Mouse (Mus musculus): ENCODE measurements around the gene Lmbrd2. TPM values are rescaled to one million over a fixed set of nuclear protein-coding genes. Genes with fewer than 3 reads are reported as not detected.

The Lmbrd2 gene
- polyA plus RNA-seq (2016; fragmentation: Nextera tagmentation; extraction: Ambion mirVana) = 3.9 and 4.5 TPM in 2 replicates

GRCm38 (mm10) chr15:9140252-9140680 is at the start of gene Lmbrd2:
Gene Lmbrd2, plus strand, starts transcription at chr15:9140550.
- peak; percentile 98 for ATAC-seq (ENCODE audit: low FRiP score)
- Histone ChIP-seq H3K9me3 (no peaks in the 10 kb centered on the region), H3K9ac (peak within 1 kb of the TSS; percentile 80), H3K27me3 (no peaks in the 10 kb centered on the region), H3K27ac (peak within 1 kb of the TSS; percentile 83), H3K4me1 (peaks cover 17% of the 10 kb centered on the region), H3K36me3 (replicated peaks) (peaks cover 34% of the 10 kb centered on the region), H3K4me3 (replicated peaks) (peak within 1 kb of the TSS; percentile 85), H3K4me2 (peak within 1 kb of the TSS; percentile 79)
- WGBS = under 1% methylated on average over 34 of the region's 34 CpGs

- H3K27ac ChIP-seq = no peak overlapping the region
- peaks cover 19% of the 10 kb centered on the region for H3K36me3 ChIP-seq (replicated peaks)
- 95% methylated on average over 5 of the region's 5 CpGs for WGBS
- no peak for ATAC-seq (ENCODE audit: low FRiP score)
- no peaks in the 10 kb centered on the region for H3K9me3 ChIP-seq
- no peaks in the 10 kb centered on the region for H3K27me3 ChIP-seq
- no peak overlapping the region for H3K9ac ChIP-seq
- peaks cover 13% of the 10 kb centered on the region for H3K4me1 ChIP-seq
- H3K4me2 ChIP-seq = no peak overlapping the region
- H3K4me3 ChIP-seq (replicated peaks) = no peak overlapping the region
Measured at GRCm38 (mm10) chr15:9090662-9091061, 49.7 kb upstream of the Lmbrd2 start.

GRCm38 (mm10) chr15:9093598-9094365 is 46.6 kb upstream of the Lmbrd2 start:
- H3K36me3 ChIP-seq (replicated peaks) = peaks cover 37% of the 10 kb centered on the region
- H3K9me3 ChIP-seq = no peaks in the 10 kb centered on the region
- H3K4me2 ChIP-seq = peak overlapping the region; percentile 24
- WGBS = 78% methylated on average over 11 of the region's 11 CpGs
- peaks cover 8% of the 10 kb centered on the region for H3K4me1 ChIP-seq
- no peaks in the 10 kb centered on the region for H3K27me3 ChIP-seq
- peak; percentile 33 for ATAC-seq (ENCODE audit: low FRiP score)
- H3K27ac ChIP-seq = no peak overlapping the region
- H3K4me3 ChIP-seq (replicated peaks) = no peak overlapping the region
- H3K9ac ChIP-seq = no peak overlapping the region

GRCm38 (mm10) chr15:9094366-9094750 is 46.0 kb upstream of the Lmbrd2 start:
- H3K27ac ChIP-seq = no peak overlapping the region
- H3K27me3 ChIP-seq = no peaks in the 10 kb centered on the region
- peak; percentile 91 for ATAC-seq (ENCODE audit: low FRiP score)
- no peak overlapping the region for H3K9ac ChIP-seq
- peak overlapping the region; percentile 24 for H3K4me2 ChIP-seq
- H3K36me3 ChIP-seq (replicated peaks) = peaks cover 40% of the 10 kb centered on the region
- peaks cover 8% of the 10 kb centered on the region for H3K4me1 ChIP-seq
- H3K9me3 ChIP-seq = no peaks in the 10 kb centered on the region
- H3K4me3 ChIP-seq (replicated peaks) = no peak overlapping the region
- WGBS = 28% methylated on average over 13 of the region's 13 CpGs

GRCm38 (mm10) chr15:9096865-9097264 is 43.5 kb upstream of the Lmbrd2 start:
- ATAC-seq (ENCODE audit: low FRiP score) = no peak
- WGBS = 91% methylated on average over 4 of the region's 4 CpGs
- no peak overlapping the region for H3K4me2 ChIP-seq
- no peak overlapping the region for H3K4me3 ChIP-seq (replicated peaks)
- H3K4me1 ChIP-seq = peaks cover 11% of the 10 kb centered on the region
- H3K27me3 ChIP-seq = no peaks in the 10 kb centered on the region
- H3K36me3 ChIP-seq (replicated peaks) = peaks cover 56% of the 10 kb centered on the region
- no peaks in the 10 kb centered on the region for H3K9me3 ChIP-seq
- no peak overlapping the region for H3K27ac ChIP-seq
- H3K9ac ChIP-seq = no peak overlapping the region

GRCm38 (mm10) chr15:9100446-9101077 is 39.8 kb upstream of the Lmbrd2 start:
- Histone ChIP-seq H3K4me3 (replicated peaks) (no peak overlapping the region), H3K36me3 (replicated peaks) (peaks cover 46% of the 10 kb centered on the region), H3K27me3 (no peaks in the 10 kb centered on the region), H3K4me2 (no peak overlapping the region), H3K9ac (no peak overlapping the region), H3K27ac (no peak overlapping the region), H3K9me3 (no peaks in the 10 kb centered on the region), H3K4me1 (peaks cover 3% of the 10 kb centered on the region; the same call in 1 of the 2 replicates)
- ATAC-seq (ENCODE audit: low FRiP score) = no peak; the same call in 1 of the 2 replicates
- 75% methylated on average over 10 of the region's 10 CpGs for WGBS

GRCm38 (mm10) chr15:9106303-9107074 is 33.9 kb upstream of the Lmbrd2 start:
- no peak overlapping the region for H3K4me2 ChIP-seq
- no peaks in the 10 kb centered on the region for H3K27me3 ChIP-seq
- H3K4me3 ChIP-seq (replicated peaks) = no peak overlapping the region
- 88% methylated on average over 13 of the region's 13 CpGs for WGBS
- H3K36me3 ChIP-seq (replicated peaks) = peaks cover 27% of the 10 kb centered on the region
- no peaks in the 10 kb centered on the region for H3K9me3 ChIP-seq
- no peak overlapping the region for H3K9ac ChIP-seq
- no peak overlapping the region for H3K27ac ChIP-seq
- ATAC-seq (ENCODE audit: low FRiP score) = no peak
- H3K4me1 ChIP-seq = no peaks in the 10 kb centered on the region

- H3K4me2 ChIP-seq = no peak overlapping the region
- H3K9me3 ChIP-seq = no peaks in the 10 kb centered on the region
- no peak overlapping the region for H3K4me3 ChIP-seq (replicated peaks)
- no peak overlapping the region for H3K27ac ChIP-seq
- no peaks in the 10 kb centered on the region for H3K4me1 ChIP-seq
- no peak for ATAC-seq (ENCODE audit: low FRiP score)
- no peak overlapping the region for H3K9ac ChIP-seq
- peaks cover 54% of the 10 kb centered on the region for H3K36me3 ChIP-seq (replicated peaks)
- WGBS = 86% methylated on average over 6 of the region's 6 CpGs
- H3K27me3 ChIP-seq = no peaks in the 10 kb centered on the region
Measured at GRCm38 (mm10) chr15:9110526-9111347, 29.6 kb upstream of the Lmbrd2 start.

- H3K9me3 ChIP-seq = no peaks in the 10 kb centered on the region
- ATAC-seq (ENCODE audit: low FRiP score) = no peak
- H3K4me1 ChIP-seq = no peaks in the 10 kb centered on the region
- no peaks in the 10 kb centered on the region for H3K27me3 ChIP-seq
- peaks cover 61% of the 10 kb centered on the region for H3K36me3 ChIP-seq (replicated peaks)
- no peak overlapping the region for H3K4me2 ChIP-seq
- no peak overlapping the region for H3K27ac ChIP-seq
- 82% methylated on average over 3 of the region's 3 CpGs for WGBS
- no peak overlapping the region for H3K9ac ChIP-seq
- H3K4me3 ChIP-seq (replicated peaks) = no peak overlapping the region
Measured at GRCm38 (mm10) chr15:9111648-9112047, 28.7 kb upstream of the Lmbrd2 start.

- no peak overlapping the region for H3K4me3 ChIP-seq (replicated peaks)
- peaks cover 62% of the 10 kb centered on the region for H3K36me3 ChIP-seq (replicated peaks)
- H3K4me1 ChIP-seq = no peaks in the 10 kb centered on the region
- no peaks in the 10 kb centered on the region for H3K27me3 ChIP-seq
- no peak overlapping the region for H3K27ac ChIP-seq
- WGBS = 90% methylated on average over 9 of the region's 9 CpGs
- ATAC-seq (ENCODE audit: low FRiP score) = no peak
- no peaks in the 10 kb centered on the region for H3K9me3 ChIP-seq
- no peak overlapping the region for H3K9ac ChIP-seq
- H3K4me2 ChIP-seq = no peak overlapping the region
Measured at GRCm38 (mm10) chr15:9113556-9113955, 26.8 kb upstream of the Lmbrd2 start.

- no peaks in the 10 kb centered on the region for H3K9me3 ChIP-seq
- H3K27ac ChIP-seq = no peak overlapping the region
- H3K4me2 ChIP-seq = no peak overlapping the region
- no peak overlapping the region for H3K9ac ChIP-seq
- ATAC-seq (ENCODE audit: low FRiP score) = no peak
- H3K36me3 ChIP-seq (replicated peaks) = peaks cover 67% of the 10 kb centered on the region
- H3K4me1 ChIP-seq = no peaks in the 10 kb centered on the region
- WGBS = 91% methylated on average over 4 of the region's 4 CpGs
- H3K27me3 ChIP-seq = no peaks in the 10 kb centered on the region
- H3K4me3 ChIP-seq (replicated peaks) = no peak overlapping the region
Measured at GRCm38 (mm10) chr15:9114131-9114530, 26.2 kb upstream of the Lmbrd2 start.

All from forebrain, embryonic 12.5 days (tissue).